Mouse (Mus musculus) forelimb bud, embryonic 11.5 days (tissue): ENCODE results near the gene Lbhd2.

ENCODE experiments used
- DNase-seq: peaks from one replicate; pipeline ENCODE4 v3.0.0-alpha.2; 2012; ENCODE audit warnings: low read depth, low spot score

Lbhd2 gene

DNA sequence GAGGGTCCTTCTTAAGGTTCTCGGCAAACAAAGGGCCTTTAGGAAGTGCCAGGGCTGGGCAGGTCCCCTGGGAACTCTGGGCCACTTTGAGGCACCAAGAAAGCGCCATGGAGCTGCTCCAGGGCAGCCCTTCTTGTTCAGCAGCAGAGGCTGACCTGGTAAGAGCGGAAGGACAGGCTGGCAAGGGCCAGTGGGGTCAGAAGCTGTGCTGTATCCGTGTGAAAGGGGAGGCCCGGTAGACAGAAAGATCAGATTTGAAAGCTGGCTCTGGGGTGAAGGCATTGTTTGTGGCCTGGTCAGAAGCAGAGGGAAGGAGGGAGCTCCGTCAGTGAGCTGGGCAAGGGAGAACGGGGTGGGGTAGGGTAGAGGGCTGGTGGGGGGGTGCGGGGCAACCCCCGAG, 40.7 kb downstream of the Lbhd2 start:
- DNase-seq = no peak

DNA sequence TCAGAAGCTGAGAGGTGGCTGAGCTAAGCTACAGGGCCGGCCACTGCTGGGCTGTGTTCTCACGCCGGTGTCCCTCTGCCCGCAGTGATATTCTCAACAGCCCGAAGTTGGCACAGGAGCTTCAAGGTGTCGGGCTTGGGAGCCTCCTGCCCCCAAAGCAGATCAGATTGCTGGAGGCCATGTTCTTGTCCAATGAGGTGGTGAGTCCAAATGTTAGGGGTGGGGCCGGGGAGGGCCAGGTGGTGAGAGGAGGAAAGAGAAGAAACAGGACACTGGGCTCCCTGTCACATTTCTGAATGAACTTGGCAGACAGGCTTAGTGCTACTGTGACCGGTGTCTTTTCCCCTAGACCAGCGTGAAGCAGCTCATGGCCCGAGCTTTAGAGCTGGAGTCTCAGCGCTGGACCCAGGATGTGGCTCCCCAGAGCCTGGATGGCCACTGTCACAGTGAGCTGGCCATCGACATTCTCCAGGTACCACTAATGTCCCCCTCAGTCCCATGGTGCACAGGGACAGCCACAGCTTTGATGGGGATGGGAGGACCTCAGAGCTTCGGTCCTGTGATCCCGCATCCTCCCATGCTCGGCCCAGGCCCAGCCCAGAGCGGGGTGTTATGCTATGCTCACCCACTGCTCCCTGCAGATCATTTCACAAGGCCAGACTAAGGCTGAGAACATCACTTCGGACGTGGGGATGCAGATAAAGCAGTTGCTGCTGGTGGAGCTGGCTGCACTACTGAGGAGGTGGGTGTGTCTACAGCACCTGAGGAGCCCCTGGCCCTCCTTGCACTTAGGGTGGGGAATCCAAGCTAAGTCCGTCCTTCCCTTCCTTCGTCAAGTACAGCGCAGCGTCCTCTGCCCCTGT, 41.5 kb downstream of the Lbhd2 start:
- no peak for DNase-seq

DNA sequence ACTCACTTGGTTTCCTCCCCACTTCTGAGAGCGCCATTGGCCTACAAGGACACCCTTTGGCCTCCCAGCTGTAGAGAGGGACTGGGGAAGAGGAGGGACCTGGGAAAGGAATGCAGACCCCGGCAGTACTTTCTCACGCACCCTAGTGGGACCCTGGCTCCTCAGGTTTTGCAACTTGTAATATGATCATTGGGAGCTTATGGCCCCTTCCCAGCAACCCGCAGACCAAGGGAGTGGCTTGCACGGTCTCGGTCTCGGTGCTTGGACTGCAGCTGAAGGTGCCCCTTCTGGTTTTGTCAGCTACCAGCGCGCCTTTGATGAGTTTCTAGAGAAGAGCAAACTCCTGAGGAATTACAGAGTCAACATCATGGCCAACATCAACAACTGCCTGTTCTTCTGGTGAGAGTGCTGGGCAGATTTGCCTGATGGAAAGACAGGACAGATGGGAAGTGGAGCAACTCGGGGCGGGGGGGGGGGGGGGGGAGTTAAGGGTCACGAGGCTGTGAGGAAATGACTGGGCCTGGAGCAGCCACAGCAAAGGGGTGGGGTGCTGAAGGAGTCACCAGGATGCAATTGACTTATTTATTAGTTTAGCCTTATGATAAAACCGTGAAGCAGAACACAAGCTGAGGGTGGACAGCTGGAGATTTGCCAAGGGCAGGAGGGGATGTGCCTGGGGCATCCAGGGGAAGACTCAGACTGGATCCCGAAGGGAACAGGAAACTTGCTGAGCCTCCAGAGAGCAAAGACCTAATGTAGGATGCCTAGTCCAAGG, 42.5 kb downstream of the Lbhd2 start:
- DNase-seq = no peak

GRCm38 (mm10) chr12:111450359-111450758, 43.8 kb downstream of the Lbhd2 start:
- DNase-seq = no peak

DNA sequence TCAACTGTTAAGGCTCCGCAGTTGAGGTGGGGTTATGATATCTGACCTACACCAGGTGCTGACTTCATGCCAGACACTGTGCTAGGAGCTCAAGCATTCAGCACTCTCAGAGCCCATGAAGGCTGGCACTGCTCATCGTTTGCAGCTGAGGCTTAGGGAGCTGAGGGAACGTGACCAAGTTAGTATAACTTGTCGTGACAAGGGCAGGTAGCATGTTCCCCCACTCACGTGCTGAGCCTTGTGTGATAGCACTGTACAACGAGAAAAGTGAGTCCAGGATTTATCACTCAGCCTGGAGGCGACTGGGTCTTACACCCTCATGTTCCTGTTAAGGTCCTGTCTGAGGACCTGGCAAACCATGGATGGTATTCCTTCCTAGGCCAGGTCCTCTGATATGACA, 45.0 kb downstream of the Lbhd2 start:
- no peak for DNase-seq

GRCm38 (mm10) chr12:111454021-111454420, 47.4 kb downstream of the Lbhd2 start:
- no peak for DNase-seq

- DNase-seq = no peak
Observed at GRCm38 (mm10) chr12:111454543-111455280, 48.1 kb downstream of the Lbhd2 start.

DNA sequence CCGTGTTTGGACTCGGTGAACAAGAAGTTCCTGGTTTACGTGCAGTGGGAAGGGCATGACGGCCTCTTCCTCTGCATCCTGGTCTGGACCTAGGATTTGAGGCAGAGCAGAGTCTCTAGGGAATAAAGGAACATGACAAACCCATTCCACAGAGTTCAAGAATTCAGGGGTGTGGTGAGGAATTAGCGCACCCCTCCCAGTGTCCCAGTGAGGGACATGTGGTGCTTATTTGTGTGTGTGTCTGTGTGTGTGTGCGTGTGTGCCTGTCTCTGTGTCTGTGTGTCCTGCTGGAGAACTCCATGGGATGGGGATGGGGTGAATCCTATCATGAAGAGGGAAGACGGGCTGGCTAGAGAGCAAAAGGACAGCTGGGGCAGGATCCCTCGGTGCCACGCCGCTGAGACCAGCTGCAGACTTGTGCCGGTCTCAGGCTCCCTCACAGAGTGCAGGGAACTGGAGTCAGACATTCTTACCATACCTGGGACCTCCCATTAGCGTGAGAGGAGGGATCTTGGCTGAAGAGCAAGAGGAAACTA, 48.8 kb downstream of the Lbhd2 start:
- no peak for DNase-seq

GRCm38 (mm10) chr12:111455860-111456259, 49.3 kb downstream of the Lbhd2 start:
- DNase-seq = no peak

DNA sequence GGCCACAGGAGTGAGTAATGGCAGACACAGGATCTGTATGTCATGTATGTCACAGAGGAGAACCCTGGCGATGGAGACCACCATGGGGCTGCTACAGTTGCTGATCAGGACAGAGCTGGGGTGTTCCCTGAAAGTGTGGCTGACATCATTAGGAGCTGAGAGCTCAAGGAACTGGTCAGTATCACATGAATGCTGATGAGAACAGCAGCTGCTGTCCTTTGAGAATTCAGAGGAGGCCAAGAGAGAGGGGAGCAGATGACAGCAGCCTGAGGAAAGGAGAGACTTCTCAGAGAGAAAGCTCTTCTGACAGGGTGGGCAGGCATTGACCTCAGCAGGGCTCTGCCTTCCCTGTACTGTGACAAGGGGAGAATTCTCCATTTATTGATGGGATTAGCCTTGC, 51.1 kb downstream of the Lbhd2 start:
- DNase-seq = no peak
